Mouse (Mus musculus) embryonic fibroblast, embryonic 13.5 days (primary cell): Measurements from ENCODE around the gene Cdh15.

Source experiments
- CTCF ChIP-seq: IDR thresholded peaks from 2 replicates; pipeline ENCODE4 v1.5.1; 2011; ENCODE audit warnings: mild to moderate bottlenecking, control low read depth, low read length, moderate library complexity, borderline replicate concordance; ENCODE audit not compliant: insufficient read depth
- POLR2A ChIP-seq: IDR thresholded peaks from 2 replicates; pipeline ENCODE4 v1.6.1; 2011; ENCODE audit warnings: low read depth, mild to moderate bottlenecking, control low read depth, low read length, moderate library complexity

GRCm38 (mm10) chr8:122849152-122849910, 1.6 kb downstream of the Cdh15 start:
- no peak for TF ChIP-seq CTCF
- TF ChIP-seq POLR2A = no peak
